Mouse (Mus musculus): ENCODE measurements at regions not wholly inside any gene's neighbourhood (a gene's known extent, or its start where the extent isn't known, plus 50 kb on each side); places are given as distances from the start of the nearest gene placed in this dataset.

DNA sequence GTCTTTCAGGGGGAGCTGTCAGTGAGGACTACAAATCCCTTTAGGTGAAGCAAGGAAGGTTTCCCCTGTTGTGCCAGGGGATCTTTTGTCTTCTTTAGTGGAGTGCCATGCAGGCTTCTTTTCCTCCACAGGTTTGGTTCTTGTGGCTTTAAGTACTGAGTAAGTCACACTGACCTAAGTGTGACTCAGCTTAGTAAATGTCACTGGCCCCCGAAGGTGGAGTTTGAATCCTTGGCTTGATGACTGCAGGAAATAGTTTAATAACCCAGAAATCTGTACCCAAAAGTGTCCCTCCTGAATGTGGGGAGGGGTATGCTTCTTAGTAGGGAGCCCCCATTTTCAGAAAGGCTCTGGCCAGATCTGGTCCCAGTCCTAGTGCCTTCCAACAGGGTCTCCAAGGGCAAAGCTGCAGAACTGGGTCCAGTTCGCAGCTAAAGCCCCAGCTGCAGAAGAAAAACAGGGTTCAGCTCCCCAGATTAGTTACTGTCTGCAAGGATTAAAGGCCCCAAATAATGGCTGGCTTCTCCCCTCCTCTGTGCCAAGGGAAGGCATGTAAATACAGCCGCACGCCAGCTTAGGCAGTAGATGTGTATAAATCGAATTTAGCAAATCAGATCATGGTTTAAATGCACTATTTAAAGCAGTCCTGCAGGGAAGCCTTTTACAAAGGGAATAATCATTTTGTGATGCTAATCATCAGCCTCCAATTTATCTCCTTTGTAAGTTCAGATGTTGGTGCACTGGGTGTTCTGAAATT lies 51.6 kb upstream of the Polg start:
- no peak for DNase-seq

- no peak for DNase-seq
Measured at GRCm38 (mm10) chr7:79516287-79516686, 50.1 kb upstream of the Polg start.

Measured in layer of hippocampus, adult 9-11 months (tissue).